ENCODE assay signal across 8 mouse cellular contexts in genomic region chr4:155222552-155222840, GRCm38 (mm10). TPM values are rescaled to one million over a fixed set of nuclear protein-coding genes. Genes with fewer than 3 reads are reported as not detected.
DNase-seq lines count a peak whose midpoint lies in the region; ATAC-seq and TF ChIP-seq lines count a peak whose summit lies in the region.

Gene Ski (minus strand): TSS chr4:155222592.

- H3K79me2 ChIP-seq in heart, adult 2 months (replicated peaks; ENCODE audit: control insufficient read depth, insufficient read depth, low read length), result peaks cover 11% of the 10 kb centered on the region

- WGBS in heart, adult 2 months, result 33% methylated on average over 46 of the region's 63 CpGs
- 17% methylated on average over 63 of the region's 63 CpGs for WGBS in large intestine, adult 2 months
- 2% methylated on average over 26 of the region's 63 CpGs for WGBS in midbrain, embryonic 14.5 days

- H3K9ac ChIP-seq in heart, adult 2 months (ENCODE audit: low read depth, low read length), result peak within 1 kb of the TSS; percentile 99
- H3K9ac ChIP-seq in midbrain, embryonic 14.5 days (replicated peaks; ENCODE audit: low read length), result peak within 1 kb of the TSS; percentile 94

- peak within 1 kb of the TSS; percentile 100 for H3K4me2 ChIP-seq in midbrain, embryonic 14.5 days (ENCODE audit: low read length)

- no peak for TF ChIP-seq EP300 in heart, adult 2 months (IDR thresholded peaks at IDR 0.05; ENCODE audit: insufficient read depth, low read depth, low read length)

- ATAC-seq in midbrain, embryonic 14.5 days (ENCODE audit: low FRiP score, low TSS enrichment), result no peak

- H3K9me3 ChIP-seq in midbrain, embryonic 14.5 days (ENCODE audit: control insufficient read depth, low read length), result no peaks in the 10 kb centered on the region

- peaks cover 23% of the 10 kb centered on the region for H3K4me1 ChIP-seq in heart, adult 2 months (ENCODE audit: control insufficient read depth, insufficient read depth, low read length)
- H3K4me1 ChIP-seq in midbrain, embryonic 14.5 days (ENCODE audit: control insufficient read depth, insufficient read depth, low read length), result peaks cover 44% of the 10 kb centered on the region

- no peaks in the 10 kb centered on the region for H3K27me3 ChIP-seq in heart, adult 2 months (ENCODE audit: control insufficient read depth, insufficient read depth, low read length)
- H3K27me3 ChIP-seq in midbrain, embryonic 14.5 days (ENCODE audit: control insufficient read depth, insufficient read depth, low read length), result no peaks in the 10 kb centered on the region

- intact Hi-C loops in heart, adult 2 months (cut with DNase I), result no loop called here
- intact Hi-C loops in gastrocnemius, postnatal 36 days (cut with DNase I), result no loop called here

- peak within 1 kb of the TSS; percentile 96 for H3K27ac ChIP-seq in heart, adult 2 months
- H3K27ac ChIP-seq in midbrain, embryonic 14.5 days (replicated peaks; ENCODE audit: low read depth, low read length), result peak within 1 kb of the TSS; percentile 93

- H3K4me3 ChIP-seq in heart, adult 2 months, result peak within 1 kb of the TSS; percentile 87
- peak within 1 kb of the TSS; percentile 82 for H3K4me3 ChIP-seq in midbrain, embryonic 14.5 days (replicated peaks; ENCODE audit: low read depth, low read length)

- no peak for TF ChIP-seq POLR2A in heart, adult 2 months (IDR thresholded peaks at IDR 0.05; ENCODE audit: insufficient read depth, low read depth, low read length)

- no peaks in the 10 kb centered on the region for H3K36me3 ChIP-seq in heart, adult 2 months (ENCODE audit: control insufficient read depth, insufficient read depth, low read length)
- H3K36me3 ChIP-seq in midbrain, embryonic 14.5 days (ENCODE audit: control insufficient read depth, insufficient read depth, low read length), result no peaks in the 10 kb centered on the region

- DNase-seq in heart, adult 2 months, result no peak
- DNase-seq in heart, adult 11 months, result no peak
- DNase-seq in adrenal gland, postnatal 10 days, result no peak
- DNase-seq in gastrocnemius, postnatal 36 days, result no peak
- DNase-seq in large intestine, adult 2 months (ENCODE audit: low read depth, low spot score), result no peak
- no peak for DNase-seq in midbrain, embryonic 14.5 days
- DNase-seq in c-Kit-positive CD71-positive TER-119-positive erythroid progenitor cells, embryonic 14.5 days (ENCODE audit: low spot score), result no peak
- no peak for DNase-seq in right cerebral cortex, postnatal 14 days

- no peak for TF ChIP-seq CTCF in heart, adult 2 months (IDR thresholded peaks at IDR 0.05)

RNA-seq across cellular contexts. Expression of gene Ski, which starts in this region (rescaled TPM):
- total RNA-seq in heart, adult 2 months (2021), result 10 to 100 TPM; 56.7 to 56.8 TPM
- 34.9 and 46.0 TPM in 2 replicates for polyA plus RNA-seq in heart, adult 2 months (2012; rRNA removed)
- total RNA-seq in adrenal gland, postnatal 10 days (2021), result 10 to 100 TPM; 65.3 to 80.4 TPM
- 10 to 100 TPM; 28.7 to 30.2 TPM for total RNA-seq in gastrocnemius, postnatal 36 days (2021)
- 20.3 and 30.8 TPM in 2 replicates for polyA plus RNA-seq in large intestine, adult 2 months (2012; rRNA removed)
- polyA plus RNA-seq in midbrain, embryonic 14.5 days (2014; fragmentation: Nextera tagmentation; extraction: Ambion mirVana), result 14.3 and 15.4 TPM in 2 replicates
